Mouse (Mus musculus) thymus, postnatal 10 days (tissue): ENCODE data around the gene Sctr.
A peak's percentile ranks its signal among the peaks of the same experiment; 100 is the strongest.

Experiments used
- DNase-seq, 2 experiments: peaks; one replicate each; pipeline ENCODE4 v3.0.0; 2021; ENCODE audit warnings: low spot score in 2 of 2

Sctr gene

DNA sequence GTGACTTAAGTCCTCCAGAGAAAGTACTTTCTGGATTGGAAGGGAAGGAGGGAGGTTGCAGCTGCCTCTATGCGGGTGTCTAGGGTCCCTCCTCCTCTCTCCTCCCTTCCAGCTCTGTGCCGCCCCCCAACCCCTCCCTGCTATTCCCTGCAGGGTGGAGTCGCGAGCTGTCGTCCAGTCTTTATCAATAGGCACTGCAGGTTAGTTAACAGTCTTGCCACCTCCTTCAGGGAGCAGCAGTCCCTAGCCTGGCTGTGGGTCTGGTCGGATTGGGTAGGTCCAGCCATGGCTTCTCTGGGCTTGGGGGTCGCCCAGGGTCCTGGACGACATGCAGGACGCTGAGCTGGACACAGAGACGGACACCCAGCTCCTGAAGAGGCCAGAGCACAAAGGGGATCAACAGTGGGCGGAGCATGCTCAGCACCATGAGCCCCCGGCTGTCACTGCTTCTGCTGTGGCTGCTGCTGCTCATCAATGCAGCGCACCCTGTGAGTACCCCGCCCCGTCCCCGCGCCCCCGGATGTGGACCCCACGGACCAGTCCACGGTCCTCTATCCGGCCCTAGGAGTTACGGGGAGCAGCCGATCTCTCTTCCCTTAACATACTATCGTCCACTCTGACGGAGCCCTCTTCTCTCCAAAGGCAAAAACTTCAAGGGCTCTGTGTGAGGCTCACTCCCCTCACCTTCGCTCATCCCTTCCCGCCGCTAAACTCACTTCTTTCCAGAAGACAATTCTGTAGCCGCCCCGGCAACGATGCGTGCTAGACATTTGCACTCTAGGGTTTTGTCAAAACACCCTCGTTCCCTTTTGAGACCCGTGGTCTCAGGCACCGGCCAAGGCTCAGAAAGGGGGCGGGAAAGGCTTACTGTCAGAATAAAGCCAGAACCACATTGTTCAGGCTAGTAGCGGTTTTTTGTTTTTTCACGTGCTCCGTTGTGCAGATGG, at the start of gene Sctr:
Gene Sctr (plus strand): TSS at position 51 of the 947 bp plus-strand sequence.
- no peak for DNase-seq

- no peak for DNase-seq
These were observed 48.9 kb upstream of the Sctr start for GRCm38 (mm10) chr1:119957716-119958222.

- DNase-seq, result no peak
These were observed 47.2 kb upstream of the Sctr start for GRCm38 (mm10) chr1:119959464-119959863.

DNA sequence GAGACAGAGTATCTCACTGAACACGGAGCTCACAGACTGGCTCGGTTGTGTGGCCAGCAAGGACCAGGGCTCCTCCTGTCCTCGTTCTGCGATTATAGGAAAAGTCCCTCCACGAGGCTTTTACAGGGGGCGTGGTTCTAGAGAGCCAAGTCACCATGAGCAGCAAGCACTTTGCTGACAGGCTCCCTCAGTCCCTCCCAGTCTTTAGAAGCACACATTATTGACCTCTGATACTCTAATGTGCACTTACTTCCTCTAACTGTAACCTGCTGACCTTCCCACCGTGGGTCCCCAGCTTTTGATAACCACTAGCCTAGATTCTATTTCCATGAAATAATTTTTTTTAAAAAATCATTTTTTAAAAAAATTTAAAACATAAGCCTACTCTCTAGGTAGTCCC, 46.8 kb upstream of the Sctr start:
- DNase-seq, result no peak

DNA sequence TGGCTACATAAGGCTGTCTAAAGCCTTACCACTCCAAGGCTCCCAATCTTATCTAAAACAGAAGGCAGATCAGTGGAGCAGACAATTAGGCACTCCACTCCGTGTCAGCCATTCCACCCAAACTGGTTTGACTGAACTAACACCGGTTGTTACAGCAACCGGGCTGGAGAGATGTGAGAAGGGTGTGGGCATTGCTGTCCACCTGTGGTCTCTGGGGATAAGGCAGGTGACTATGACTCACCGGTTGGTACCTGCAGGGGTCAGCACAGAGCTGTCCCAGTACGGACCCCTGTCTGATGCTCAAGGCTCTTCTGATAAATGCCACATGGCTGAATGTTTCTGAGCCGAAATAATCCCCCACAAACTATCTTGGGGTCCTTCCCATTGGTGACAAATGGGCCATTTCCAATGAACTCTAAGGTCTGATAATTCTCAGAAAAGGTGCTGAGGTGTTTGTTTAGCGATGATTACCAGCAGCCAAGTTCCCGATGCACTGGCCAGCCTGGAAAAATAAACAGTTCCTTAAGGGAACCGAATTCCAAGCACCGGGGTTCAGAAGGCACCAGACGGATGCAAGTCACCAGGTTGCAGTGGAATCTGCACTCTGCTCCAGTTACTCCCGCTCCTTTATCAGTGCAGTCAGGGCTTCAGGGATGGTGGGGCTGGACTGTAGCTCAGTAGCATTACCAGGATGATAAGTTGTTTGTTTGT, 40.7 kb upstream of the Sctr start:
- DNase-seq, result no peak

DNA sequence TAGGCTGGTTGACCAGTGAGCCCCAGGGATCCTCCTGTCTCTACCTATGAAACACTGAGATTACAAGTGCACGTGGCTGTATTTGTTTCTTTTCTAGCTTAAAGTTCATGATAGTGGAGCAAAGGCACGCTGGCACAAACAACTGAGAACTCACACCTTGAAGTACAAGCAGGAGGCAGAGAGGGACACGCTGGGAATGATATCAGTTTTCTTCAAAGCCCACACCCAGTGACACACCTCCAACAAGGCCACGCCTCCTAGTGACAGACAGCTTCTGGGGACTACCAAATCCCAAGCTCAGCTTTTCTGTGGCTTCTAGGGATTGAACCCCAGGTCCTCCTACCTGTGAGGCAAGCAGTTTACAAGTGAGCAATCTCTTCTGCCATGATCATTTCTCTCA, 33.6 kb upstream of the Sctr start:
- DNase-seq, result no peak

GRCm38 (mm10) chr1:119975141-119975540, 31.6 kb upstream of the Sctr start:
- DNase-seq, result no peak

DNA sequence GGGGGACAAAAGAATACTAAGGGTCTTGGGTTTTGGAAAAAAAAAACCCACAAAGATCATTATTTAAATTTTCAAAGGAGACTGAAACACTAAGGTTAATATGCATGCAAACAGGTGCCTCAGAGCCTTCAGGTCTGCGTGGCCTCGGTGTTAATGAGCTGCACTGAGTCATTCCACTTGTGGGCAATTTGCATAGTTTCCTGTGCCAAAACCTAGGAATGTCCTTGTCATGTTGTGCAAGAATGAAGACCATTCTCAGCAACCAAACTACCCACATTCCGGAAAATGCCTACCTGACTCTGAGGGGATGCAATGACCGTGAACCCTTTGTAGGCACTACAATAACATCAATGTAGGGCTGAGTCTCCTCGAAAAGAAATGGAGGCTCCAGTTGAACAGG, 20.1 kb upstream of the Sctr start:
- no peak for DNase-seq

GRCm38 (mm10) chr1:119996798-119997581, 9.7 kb upstream of the Sctr start, which contains the start of gene Cfap221:
TSS of gene Cfap221 (minus strand) at chr1:119997234.
- peak; percentile 8 to 17 for DNase-seq

- no peak for DNase-seq
These were observed 9.1 kb upstream of the Sctr start for GRCm38 (mm10) chr1:119997644-119998043.

GRCm38 (mm10) chr1:120007851-120008588, 1.3 kb downstream of the Sctr start:
- DNase-seq, result no peak

DNA sequence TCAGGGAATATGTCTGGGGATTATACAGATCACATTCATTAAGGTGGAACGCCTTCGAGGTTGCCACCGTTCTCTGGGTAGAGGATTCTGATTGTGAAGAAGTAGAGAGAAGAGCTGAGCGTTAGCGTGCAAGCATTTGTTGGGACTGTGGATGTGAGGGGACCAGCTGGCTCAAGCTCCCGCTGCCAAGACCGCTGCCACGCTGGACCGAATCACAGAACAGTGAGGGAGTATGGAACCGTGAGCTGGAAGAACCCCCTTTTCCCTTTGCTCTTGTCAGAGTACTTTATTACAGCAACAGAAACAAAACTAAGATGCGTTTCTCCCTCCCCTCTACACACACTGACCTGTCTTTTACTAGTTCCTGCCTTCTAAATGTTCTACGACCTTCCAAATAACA, 5.9 kb downstream of the Sctr start:
- no peak for DNase-seq

DNA sequence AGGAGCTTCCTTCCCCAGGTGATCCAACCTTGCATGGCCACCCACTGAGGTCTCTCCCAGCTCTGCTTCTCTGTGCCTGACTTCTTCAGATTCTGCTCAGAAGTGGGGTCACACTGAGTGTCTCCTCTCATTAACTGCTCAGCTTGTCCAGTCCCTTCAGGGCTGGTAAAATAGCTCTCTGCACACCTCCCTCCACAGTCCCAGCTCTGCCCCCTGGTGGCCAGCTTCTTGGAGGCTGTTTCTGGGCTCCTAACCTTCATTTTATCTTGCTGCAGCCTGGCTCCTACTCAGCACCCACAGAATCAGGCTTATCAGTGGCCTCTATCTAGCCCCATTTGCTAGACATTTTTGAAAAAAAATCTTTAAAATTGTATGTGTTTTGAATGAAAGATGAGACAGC, 6.4 kb downstream of the Sctr start:
- peak in 1 of 2 experiments; percentile 62 for DNase-seq

GRCm38 (mm10) chr1:120016240-120016639, 9.5 kb downstream of the Sctr start:
- DNase-seq, result no peak

- no peak for DNase-seq
These were observed 12.2 kb downstream of the Sctr start for GRCm38 (mm10) chr1:120018900-120019299.

GRCm38 (mm10) chr1:120019428-120019827, 12.7 kb downstream of the Sctr start:
- no peak for DNase-seq

GRCm38 (mm10) chr1:120020322-120020897, 13.7 kb downstream of the Sctr start:
- DNase-seq, result no peak

- DNase-seq, result no peak
These were observed 15.3 kb downstream of the Sctr start for GRCm38 (mm10) chr1:120021951-120022350.

- no peak for DNase-seq
These were observed 17.8 kb downstream of the Sctr start for GRCm38 (mm10) chr1:120024331-120025049.

GRCm38 (mm10) chr1:120025050-120025439, 18.4 kb downstream of the Sctr start:
- no peak for DNase-seq
